Mouse (Mus musculus): ENCODE measurements around the gene B4galnt2.
A peak's percentile ranks its signal among the peaks of the same experiment; 100 is the strongest.
"Not testable (repeated sequence)": the region's sequence is repeated elsewhere in the genome, so short reads cannot be mapped to it uniquely, and the experiment has no call there.

The B4galnt2 gene

GRCm38 (mm10) chr11:95896446-95897179 lies 18.1 kb downstream of the B4galnt2 start:
- DNase-seq, result no peak

- no peak for DNase-seq
These were observed 24.1 kb downstream of the B4galnt2 start for GRCm38 (mm10) chr11:95890462-95891051.

- not testable (repeated sequence) for DNase-seq
These were observed 34.8 kb downstream of the B4galnt2 start for GRCm38 (mm10) chr11:95879861-95880260.

GRCm38 (mm10) chr11:95876296-95876695 lies 38.4 kb downstream of the B4galnt2 start:
- DNase-seq, result peak; percentile 79 to 88

GRCm38 (mm10) chr11:95875804-95876203 lies 38.9 kb downstream of the B4galnt2 start:
- DNase-seq, result peak; percentile 14 to 28

GRCm38 (mm10) chr11:95869918-95870470 lies 44.7 kb downstream of the B4galnt2 start:
- DNase-seq, result no peak

GRCm38 (mm10) chr11:95869442-95869841 lies 45.2 kb downstream of the B4galnt2 start:
- no peak for DNase-seq

- no peak for DNase-seq
These were observed 53.3 kb downstream of the B4galnt2 start for GRCm38 (mm10) chr11:95861397-95861796.

- DNase-seq, result no peak
These were observed 54.6 kb downstream of the B4galnt2 start for GRCm38 (mm10) chr11:95860071-95860490.

- peak in 1 of 2 experiments; percentile 81 for DNase-seq
These were observed 55.2 kb downstream of the B4galnt2 start for GRCm38 (mm10) chr11:95859468-95859855.

GRCm38 (mm10) chr11:95858528-95859467 lies 55.9 kb downstream of the B4galnt2 start:
- peak; percentile 98 to 99 for DNase-seq

GRCm38 (mm10) chr11:95857716-95858527 lies 56.8 kb downstream of the B4galnt2 start:
- no peak for DNase-seq

GRCm38 (mm10) chr11:95857306-95857705 lies 57.4 kb downstream of the B4galnt2 start:
- peak; percentile 60 to 61 for DNase-seq

GRCm38 (mm10) chr11:95853684-95854083 lies 61.0 kb downstream of the B4galnt2 start:
- DNase-seq, result peak; percentile 74 to 84

GRCm38 (mm10) chr11:95850898-95851297 lies 63.8 kb downstream of the B4galnt2 start:
- DNase-seq, result no peak

- DNase-seq, result peak in 1 of 2 experiments; percentile 40
These were observed 69.8 kb downstream of the B4galnt2 start for GRCm38 (mm10) chr11:95844935-95845334.

- DNase-seq, result no peak
These were observed 71.2 kb downstream of the B4galnt2 start for GRCm38 (mm10) chr11:95843421-95843950.

GRCm38 (mm10) chr11:95842953-95843352 lies 71.7 kb downstream of the B4galnt2 start:
- DNase-seq, result no peak

GRCm38 (mm10) chr11:95842074-95842681 lies 72.5 kb downstream of the B4galnt2 start, which contains the start of gene Abi3:
Gene Abi3 (minus strand): TSS chr11:95842476.
- DNase-seq, result no peak

- no peak for DNase-seq
These were observed 73.2 kb downstream of the B4galnt2 start for GRCm38 (mm10) chr11:95841498-95841830.

Data from cerebellum, postnatal 14 days (tissue).